Mouse (Mus musculus) kidney, embryonic 16.5 days (tissue): ENCODE measurements around the gene Ccdc159. TPM values are rescaled to one million over a fixed set of nuclear protein-coding genes. Genes with fewer than 3 reads are reported as not detected.
A peak's percentile ranks its signal among the peaks of the same experiment; 100 is the strongest.

Source experiments
- ATAC-seq: fragments of 200-750 bp; cut with Nextera tagmentation; 2 replicates; pipeline ENCODE4 v1.8.0; 2017; ENCODE audit warnings: moderate TSS enrichment; ENCODE audit not compliant: low FRiP score, low TSS enrichment
- H3K27ac ChIP-seq: fragments of 300-500 bp; sonication (generic); 2 replicates; pipeline ENCODE4 v1.5.1; 2014; ENCODE audit warnings: low read length
- H3K27me3 ChIP-seq: fragments of 300-500 bp; sonication (generic); 2 replicates; pipeline ENCODE4 v1.6.1; 2014; ENCODE audit warnings: low read length, control low read depth, mixed read lengths; ENCODE audit not compliant: insufficient read depth
- H3K36me3 ChIP-seq: fragments of 300-500 bp; sonication (generic); 2 replicates; pipeline ENCODE4 v1.6.1; 2014; ENCODE audit warnings: low read length, control low read depth, mixed read lengths; ENCODE audit not compliant: insufficient read depth
- H3K4me1 ChIP-seq: fragments of 300-500 bp; sonication (generic); 2 replicates; pipeline ENCODE4 v1.6.1; 2014; ENCODE audit warnings: low read length, control low read depth, mixed read lengths; ENCODE audit not compliant: insufficient read depth
- H3K4me2 ChIP-seq: fragments of 300-500 bp; sonication (generic); replicated peaks from 2 replicates; pipeline ENCODE4 v1.6.1; 2014; ENCODE audit warnings: low read depth, low read length
- H3K4me3 ChIP-seq: fragments of 300-500 bp; sonication (generic); 2 replicates; pipeline ENCODE4 v1.5.1; 2014; ENCODE audit warnings: mild to moderate bottlenecking, low read length
- H3K9ac ChIP-seq: fragments of 300-500 bp; sonication (generic); replicated peaks from 2 replicates; pipeline ENCODE4 v1.6.1; 2014; ENCODE audit warnings: low read length
- H3K9me3 ChIP-seq: fragments of 300-500 bp; sonication (generic); 2 replicates; pipeline ENCODE4 v1.6.1; 2016; ENCODE audit warnings: low read length, control low read depth
- WGBS: fragments of 180-500 bp; shearing (Covaris S2); extraction: QIAGEN DNeasy Blood & Tissue Kit; methylation state at CpG from one replicate; pipeline ENCODE4 v1.1.7; 2014; 5-methylcytosine and 5-hydroxymethylcytosine counted together
- polyA plus RNA-seq: library from polyadenylated mRNA; unstranded; fragments of >200 nt; fragmentation: Nextera tagmentation; extraction: Ambion mirVana; gene quantifications from 2 replicates; pipeline ENCODE4 v1.2.1, GENCODE M21; 2015

Gene Ccdc159
- polyA plus RNA-seq, 1 experiment from 2014 or later: 5.4 TPM

DNA sequence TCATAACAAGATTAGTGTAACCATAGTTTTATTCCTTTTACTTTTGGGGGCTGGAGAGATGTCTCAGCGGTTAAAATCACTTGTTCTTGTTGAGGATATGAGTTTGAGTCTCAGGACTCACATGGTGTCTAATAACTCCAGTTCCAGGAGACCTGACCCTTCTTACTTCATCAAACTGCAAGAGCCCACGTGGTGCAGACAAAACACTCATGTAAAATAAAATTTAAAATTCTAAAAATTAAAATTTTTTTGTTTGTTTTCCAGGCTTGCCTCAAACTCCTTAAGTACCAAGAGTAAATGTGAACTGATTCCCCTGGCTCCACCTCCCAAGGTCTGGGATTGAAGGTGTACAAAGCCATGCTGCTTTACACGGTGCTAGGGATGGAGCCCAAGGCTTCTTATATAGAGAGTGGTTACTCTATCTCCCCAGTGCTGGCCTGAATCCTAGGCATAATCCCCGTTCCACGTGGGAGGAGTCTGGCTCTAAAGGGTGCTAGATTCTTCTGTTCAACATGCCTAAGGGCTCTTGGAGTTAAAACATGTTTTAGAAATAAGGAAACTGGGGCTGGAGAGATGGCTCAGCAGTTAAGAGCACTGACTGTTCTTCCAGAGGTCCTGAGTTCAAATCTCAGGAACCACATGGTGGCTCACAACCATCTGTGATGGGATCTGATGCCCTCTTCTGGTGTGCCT is 8.4 kb upstream of the Ccdc159 start:
- WGBS: 22% methylated on average over 5 of the region's 5 CpGs
- H3K27ac ChIP-seq: no peak overlapping the region
- no peaks in the 10 kb centered on the region for H3K36me3 ChIP-seq
- no peak overlapping the region for H3K9ac ChIP-seq
- peak overlapping the region; percentile 66 for H3K4me2 ChIP-seq
- H3K4me1 ChIP-seq: peaks cover 19% of the 10 kb centered on the region
- H3K9me3 ChIP-seq: no peaks in the 10 kb centered on the region
- no peak for ATAC-seq
- no peaks in the 10 kb centered on the region for H3K27me3 ChIP-seq
- H3K4me3 ChIP-seq: peak overlapping the region; percentile 50; the same call in 1 of the 2 replicates

DNA sequence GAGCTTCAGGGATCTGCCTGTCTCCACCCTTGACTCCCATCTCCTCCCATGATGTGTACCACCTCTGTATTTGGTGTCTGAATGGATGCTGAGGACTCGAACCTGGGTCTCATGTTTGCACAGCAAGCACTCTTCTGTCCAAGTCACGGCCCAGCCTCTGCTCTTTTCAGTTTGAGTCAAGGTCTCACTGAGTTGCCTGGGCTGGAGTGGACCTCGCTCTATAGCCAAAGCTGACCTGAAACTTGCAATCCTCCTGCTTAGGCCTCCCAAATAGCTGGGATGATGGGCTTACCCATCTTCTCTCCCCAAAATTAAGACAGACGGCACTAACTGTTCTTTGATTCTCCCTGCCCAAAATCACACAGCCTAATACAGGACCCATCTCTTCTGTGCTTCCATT is 4.2 kb upstream of the Ccdc159 start:
- no peak overlapping the region for H3K9ac ChIP-seq
- no peaks in the 10 kb centered on the region for H3K27me3 ChIP-seq
- WGBS: 92% methylated on average over 4 of the region's 4 CpGs
- H3K36me3 ChIP-seq: 0 out of 2 replicates have a peak, but pooled peaks cover 9% of the 10 kb centered on the region
- H3K4me2 ChIP-seq: no peak overlapping the region
- no peak overlapping the region; the same call in 1 of the 2 replicates for H3K27ac ChIP-seq
- peaks cover 31% of the 10 kb centered on the region for H3K4me1 ChIP-seq
- no peak overlapping the region for H3K4me3 ChIP-seq
- ATAC-seq: no peak
- no peaks in the 10 kb centered on the region for H3K9me3 ChIP-seq

- 42% methylated on average over 3 of the region's 3 CpGs for WGBS
- peaks cover 28% of the 10 kb centered on the region for H3K4me1 ChIP-seq
- ATAC-seq: no peak
- no peaks in the 10 kb centered on the region for H3K27me3 ChIP-seq
- no peaks in the 10 kb centered on the region for H3K9me3 ChIP-seq
- H3K4me3 ChIP-seq: no peak overlapping the region
- peak overlapping the region; percentile 70; the same call in 1 of the 2 replicates for H3K27ac ChIP-seq
- H3K36me3 ChIP-seq: 0 out of 2 replicates have a peak, but pooled peaks cover 9% of the 10 kb centered on the region
- H3K9ac ChIP-seq: no peak overlapping the region
- no peak overlapping the region for H3K4me2 ChIP-seq
These were observed 3.7 kb upstream of the Ccdc159 start for GRCm38 (mm10) chr9:21923490-21924098.

GRCm38 (mm10) chr9:21924099-21924493 is 3.2 kb upstream of the Ccdc159 start:
- peak overlapping the region; percentile 70; the same call in 1 of the 2 replicates for H3K27ac ChIP-seq
- no peak overlapping the region for H3K4me2 ChIP-seq
- peaks cover 28% of the 10 kb centered on the region for H3K4me1 ChIP-seq
- ATAC-seq: peak; percentile 33; the same call in 1 of the 2 replicates
- no peaks in the 10 kb centered on the region for H3K9me3 ChIP-seq
- 0 out of 2 replicates have a peak, but pooled peaks cover 9% of the 10 kb centered on the region for H3K36me3 ChIP-seq
- no peaks in the 10 kb centered on the region for H3K27me3 ChIP-seq
- no peak overlapping the region for H3K9ac ChIP-seq
- no peak overlapping the region for H3K4me3 ChIP-seq
- 58% methylated on average over 6 of the region's 6 CpGs for WGBS

DNA sequence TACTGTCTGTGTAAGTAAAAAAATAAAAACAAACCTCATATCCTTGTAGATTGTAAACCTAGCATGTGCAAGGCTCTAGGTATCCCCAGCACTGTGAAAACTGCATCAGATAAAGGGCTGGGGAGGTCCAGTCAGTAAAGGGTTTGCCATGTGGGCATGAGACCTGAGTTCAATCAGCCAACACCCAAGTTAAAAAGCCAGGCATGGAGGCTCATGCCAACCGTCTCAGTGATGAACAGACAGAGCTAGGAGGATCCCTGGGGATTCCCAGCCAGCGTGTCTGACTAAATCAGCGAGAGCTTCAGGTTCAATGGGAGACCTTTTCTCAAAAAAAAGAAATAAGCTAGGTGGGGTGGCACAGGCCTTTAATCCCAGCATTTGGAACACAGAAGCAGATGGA is 2.2 kb upstream of the Ccdc159 start:
- Histone ChIP-seq H3K4me2 (no peak overlapping the region), H3K4me1 (peaks cover 28% of the 10 kb centered on the region), H3K27ac (no peak overlapping the region), H3K9me3 (no peaks in the 10 kb centered on the region), H3K27me3 (no peaks in the 10 kb centered on the region), H3K36me3 (0 out of 2 replicates have a peak, but pooled peaks cover 9% of the 10 kb centered on the region), H3K9ac (no peak overlapping the region), H3K4me3 (no peak overlapping the region)
- ATAC-seq: no peak
- 87% methylated on average over 3 of the region's 3 CpGs for WGBS

DNA sequence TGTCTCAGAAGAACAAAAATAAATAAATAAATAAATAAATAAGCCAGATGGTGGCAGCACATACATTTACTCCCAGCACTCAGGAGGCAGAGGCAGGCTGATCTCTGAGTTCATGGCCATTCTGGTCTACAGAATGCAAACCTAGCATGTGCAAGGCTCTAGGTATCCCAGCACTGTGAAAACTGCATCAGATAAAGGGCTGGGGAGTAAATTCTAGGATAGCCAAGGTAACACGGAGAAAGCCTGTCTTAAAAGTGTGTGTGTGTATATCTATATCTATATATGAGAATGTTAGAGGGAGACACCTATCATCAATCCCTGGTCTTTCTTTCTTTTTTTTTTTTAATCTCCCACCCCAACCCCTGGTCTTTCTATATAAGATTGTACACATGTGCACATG is 1.8 kb upstream of the Ccdc159 start:
- ATAC-seq: no peak
- Histone ChIP-seq H3K27ac (no peak overlapping the region), H3K36me3 (0 out of 2 replicates have a peak, but pooled peaks cover 9% of the 10 kb centered on the region), H3K27me3 (no peaks in the 10 kb centered on the region), H3K9me3 (no peaks in the 10 kb centered on the region), H3K4me3 (no peak overlapping the region), H3K9ac (no peak overlapping the region), H3K4me1 (peaks cover 28% of the 10 kb centered on the region), H3K4me2 (no peak overlapping the region)
- WGBS: 100% methylated on average over 1 of the region's 1 CpGs

DNA sequence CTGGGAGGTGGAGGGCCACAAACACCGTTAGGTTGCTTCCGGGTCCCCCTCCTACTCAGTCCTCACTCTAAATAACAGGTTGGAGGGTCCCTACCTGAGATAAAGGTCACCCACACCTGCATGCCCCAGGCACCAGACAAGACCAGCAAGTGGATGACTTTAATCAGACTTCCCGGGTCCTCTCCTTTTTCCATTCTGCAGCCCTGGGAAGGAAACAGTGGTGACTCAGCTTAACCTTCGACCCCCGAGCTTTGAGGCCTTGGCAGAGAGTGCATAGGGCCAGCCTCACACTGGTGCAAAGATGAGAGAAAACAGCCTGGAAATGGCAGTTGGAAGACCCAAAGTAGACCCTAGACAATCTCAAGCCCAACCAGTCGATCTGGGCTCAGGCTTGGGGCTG is 1.1 kb upstream of the Ccdc159 start:
- WGBS: 77% methylated on average over 6 of the region's 6 CpGs
- Histone ChIP-seq H3K4me3 (peak overlapping the region; percentile 60), H3K27me3 (no peaks in the 10 kb centered on the region), H3K9me3 (no peaks in the 10 kb centered on the region), H3K9ac (peak overlapping the region; percentile 70), H3K36me3 (0 out of 2 replicates have a peak, but pooled peaks cover 9% of the 10 kb centered on the region), H3K27ac (no peak overlapping the region), H3K4me1 (peaks cover 28% of the 10 kb centered on the region), H3K4me2 (peak overlapping the region; percentile 64)
- ATAC-seq: no peak

- H3K27ac ChIP-seq: peak overlapping the region; percentile 26; the same call in 1 of the 2 replicates
- 0% methylated on average over 6 of the region's 6 CpGs for WGBS
- 0 out of 2 replicates have a peak, but pooled peaks cover 9% of the 10 kb centered on the region for H3K36me3 ChIP-seq
- no peaks in the 10 kb centered on the region for H3K9me3 ChIP-seq
- peak overlapping the region; percentile 64 for H3K4me2 ChIP-seq
- ATAC-seq: no peak
- H3K4me3 ChIP-seq: peak overlapping the region; percentile 60
- no peaks in the 10 kb centered on the region for H3K27me3 ChIP-seq
- peak overlapping the region; percentile 70 for H3K9ac ChIP-seq
- peaks cover 28% of the 10 kb centered on the region for H3K4me1 ChIP-seq
These were observed 487 bp upstream of the Ccdc159 start for GRCm38 (mm10) chr9:21926784-21927183.

DNA sequence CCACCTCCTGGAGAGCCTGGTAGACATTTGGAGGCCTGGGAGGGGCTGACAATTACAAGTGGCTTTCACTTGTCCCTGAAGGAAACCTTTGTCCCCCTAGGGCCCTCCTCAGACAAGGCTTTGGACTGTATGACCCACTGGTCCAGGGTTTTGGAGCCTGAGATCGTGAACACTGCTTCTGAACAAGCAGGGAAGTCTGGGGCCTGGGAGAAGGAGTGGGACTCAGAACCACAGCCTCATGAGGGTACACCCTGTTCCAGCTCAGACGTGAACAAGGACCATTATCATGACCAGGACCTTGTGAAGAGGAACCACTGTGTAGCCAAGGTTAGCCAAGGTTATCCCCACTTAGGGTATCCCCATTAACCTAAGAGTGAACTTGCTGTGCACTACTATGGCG is 1.9 kb downstream of the Ccdc159 start:
- no peak overlapping the region for H3K9ac ChIP-seq
- WGBS: 82% methylated on average over 3 of the region's 3 CpGs
- H3K9me3 ChIP-seq: no peaks in the 10 kb centered on the region
- no peak overlapping the region for H3K4me2 ChIP-seq
- ATAC-seq: no peak
- H3K4me3 ChIP-seq: no peak overlapping the region
- H3K27me3 ChIP-seq: no peaks in the 10 kb centered on the region
- H3K4me1 ChIP-seq: peaks cover 18% of the 10 kb centered on the region
- H3K36me3 ChIP-seq: 0 out of 2 replicates have a peak, but pooled peaks cover 7% of the 10 kb centered on the region
- H3K27ac ChIP-seq: no peak overlapping the region

GRCm38 (mm10) chr9:21932006-21932405 is 4.7 kb downstream of the Ccdc159 start:
- 80% methylated on average over 2 of the region's 2 CpGs for WGBS
- H3K4me2 ChIP-seq: no peak overlapping the region
- no peaks in the 10 kb centered on the region for H3K36me3 ChIP-seq
- no peaks in the 10 kb centered on the region for H3K27me3 ChIP-seq
- no peak overlapping the region for H3K4me3 ChIP-seq
- H3K27ac ChIP-seq: no peak overlapping the region
- no peak for ATAC-seq
- no peak overlapping the region for H3K9ac ChIP-seq
- peaks cover 5% of the 10 kb centered on the region for H3K4me1 ChIP-seq
- no peaks in the 10 kb centered on the region for H3K9me3 ChIP-seq
